Mouse (Mus musculus): ENCODE results near the gene Fth1.

GRCm38 (mm10) chr19:10000330-10000729 lies 19.9 kb downstream of the Fth1 start:
- peak; percentile 95 for TF ChIP-seq CTCF (IDR thresholded peaks at IDR 0.05; ENCODE audit: low read depth)
- no peak for TF ChIP-seq EP300 (IDR thresholded peaks at IDR 0.05; ENCODE audit: low read depth)

All from liver, postnatal 0 days (tissue).